Mouse (Mus musculus): ENCODE results near the gene Sh3bgrl2. TPM values are rescaled to one million over a fixed set of nuclear protein-coding genes. Genes with fewer than 3 reads are reported as not detected.

The Sh3bgrl2 gene
- polyA plus RNA-seq, 2 experiments from 2014 or later: 7.2 to 11.8 TPM

DNA sequence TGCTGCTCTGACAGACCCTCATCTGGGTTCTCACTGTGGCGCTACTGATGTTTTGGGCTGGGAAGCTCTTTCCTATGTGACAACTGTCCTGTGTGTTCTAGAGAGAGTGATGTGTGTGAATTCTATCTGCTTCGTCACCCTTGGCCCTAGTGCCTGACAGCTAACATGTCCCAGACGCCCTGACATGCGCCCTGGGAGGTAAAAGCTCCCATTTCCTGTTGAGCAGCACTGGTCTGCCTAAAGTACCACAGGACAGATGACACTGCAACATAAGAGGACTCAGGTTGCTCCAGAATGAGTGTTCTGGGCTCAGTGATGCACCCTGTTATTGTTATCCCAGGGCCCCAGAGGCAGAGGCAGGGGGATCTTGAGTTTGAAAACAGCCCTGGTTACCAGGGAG, 12.5 kb downstream of the Sh3bgrl2 start:
- ATAC-seq: no peak

DNA sequence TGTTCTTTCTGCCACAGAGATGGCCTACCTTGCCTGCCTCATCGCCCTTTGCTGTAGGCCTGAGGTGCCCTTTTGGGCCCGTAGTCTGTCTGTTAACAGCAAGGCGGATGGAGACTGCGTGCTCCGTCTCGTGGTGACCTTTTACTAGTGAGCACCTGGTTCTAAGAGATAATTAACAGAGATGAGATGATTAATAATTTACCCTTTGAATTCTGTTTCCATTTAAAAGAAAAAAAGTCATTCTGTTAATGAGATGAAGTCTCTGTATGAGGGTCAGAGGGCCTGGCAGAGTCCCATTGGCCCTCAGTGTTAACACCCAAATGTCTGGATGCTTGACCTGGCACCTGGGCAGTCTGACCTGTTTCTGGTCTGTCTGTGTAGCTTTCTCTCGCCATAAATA, 14.8 kb downstream of the Sh3bgrl2 start:
- ATAC-seq: no peak

GRCm38 (mm10) chr9:83563808-83564549, 15.9 kb downstream of the Sh3bgrl2 start:
- ATAC-seq: peak; percentile 95

DNA sequence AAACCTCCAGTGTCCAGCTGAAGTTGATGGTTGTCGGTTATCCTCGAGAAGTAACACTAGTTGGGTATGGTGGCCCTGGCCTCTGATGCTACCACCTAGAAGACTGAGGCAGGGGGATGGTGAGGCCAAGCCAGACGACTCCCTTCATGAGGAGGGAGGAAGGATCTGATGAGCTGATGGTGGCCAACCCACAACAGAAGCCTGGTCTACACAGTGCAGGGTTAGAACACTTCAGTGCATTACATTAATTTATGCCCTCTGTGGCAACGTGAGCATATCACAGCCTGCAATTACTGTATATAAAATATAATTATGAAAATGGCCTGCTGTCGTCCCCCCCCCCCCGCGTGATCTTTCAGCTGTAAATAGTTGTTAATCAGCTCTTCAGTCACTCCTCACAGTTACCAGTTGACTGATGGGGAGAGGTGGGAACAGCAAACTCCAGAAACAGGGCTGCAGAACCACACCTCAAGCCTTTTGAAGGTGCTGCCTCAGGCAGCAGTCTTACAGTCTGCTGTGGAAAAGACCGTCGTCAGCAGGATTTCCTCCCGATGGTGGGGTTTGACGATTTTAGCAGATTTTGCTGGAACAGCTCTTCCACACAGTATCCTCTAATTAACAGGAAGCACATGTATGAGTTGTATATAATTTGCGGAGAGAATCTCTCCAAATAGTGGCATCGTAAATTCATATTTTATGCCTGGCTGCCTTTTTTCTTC, 17.0 kb downstream of the Sh3bgrl2 start:
- ATAC-seq: no peak

DNA sequence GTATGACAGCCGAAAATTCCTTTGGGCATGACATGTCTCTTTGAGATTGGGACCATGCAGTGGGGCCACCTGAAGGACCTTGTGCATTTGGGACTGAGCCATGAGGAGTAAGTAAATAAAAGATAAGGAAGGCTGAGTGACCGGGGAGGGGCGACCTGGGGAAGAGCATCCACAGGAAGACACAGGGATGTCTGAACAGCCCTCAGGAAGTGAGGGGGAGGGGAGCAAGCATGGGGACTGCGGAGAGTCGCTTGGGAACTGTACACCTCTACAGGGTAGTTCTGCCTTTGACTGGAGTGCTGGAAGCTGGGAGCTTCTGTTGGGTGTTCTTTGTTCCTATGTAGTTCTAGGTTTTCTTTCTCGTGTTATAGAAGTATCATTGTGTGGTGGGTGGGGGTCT, 18.0 kb downstream of the Sh3bgrl2 start:
- ATAC-seq: no peak

DNA sequence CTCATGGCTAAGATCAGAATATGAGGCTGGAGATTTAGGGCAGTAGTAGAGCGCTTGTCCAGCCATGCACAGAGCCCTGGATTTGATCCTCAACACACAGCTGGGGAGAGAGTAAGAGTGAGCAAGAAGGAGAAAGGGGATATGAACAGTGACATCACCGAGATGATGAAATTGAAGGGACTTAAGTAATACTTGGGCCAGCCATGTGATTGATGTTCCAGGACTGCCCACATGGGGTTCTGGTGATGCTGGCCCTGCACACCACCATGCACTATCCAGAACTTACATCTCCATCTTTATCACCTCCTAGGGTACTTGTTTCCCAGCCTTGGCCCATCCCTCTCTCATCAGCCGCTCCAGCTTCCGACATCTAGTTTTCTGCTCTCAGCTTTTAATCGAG, 20.0 kb downstream of the Sh3bgrl2 start:
- no peak for ATAC-seq

DNA sequence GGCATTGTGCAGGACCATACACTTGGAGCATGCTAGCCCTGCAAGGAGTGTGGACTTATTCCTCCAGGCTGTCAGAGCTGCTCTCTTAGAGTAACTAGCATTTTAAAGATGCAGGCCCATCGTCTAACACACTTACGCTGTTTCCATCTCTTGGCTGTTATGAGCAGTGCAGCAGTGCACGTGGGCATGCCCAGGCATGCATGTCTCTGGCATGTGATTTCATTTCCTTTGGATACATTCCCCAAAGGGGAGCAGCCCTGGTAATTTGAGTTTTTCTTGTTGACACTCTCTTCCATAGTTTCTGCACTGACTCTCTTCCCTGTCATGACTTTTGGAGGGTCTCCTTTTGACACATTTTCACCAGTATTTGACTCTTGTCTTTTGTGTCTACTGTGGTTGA, 20.8 kb downstream of the Sh3bgrl2 start:
- no peak for ATAC-seq

DNA sequence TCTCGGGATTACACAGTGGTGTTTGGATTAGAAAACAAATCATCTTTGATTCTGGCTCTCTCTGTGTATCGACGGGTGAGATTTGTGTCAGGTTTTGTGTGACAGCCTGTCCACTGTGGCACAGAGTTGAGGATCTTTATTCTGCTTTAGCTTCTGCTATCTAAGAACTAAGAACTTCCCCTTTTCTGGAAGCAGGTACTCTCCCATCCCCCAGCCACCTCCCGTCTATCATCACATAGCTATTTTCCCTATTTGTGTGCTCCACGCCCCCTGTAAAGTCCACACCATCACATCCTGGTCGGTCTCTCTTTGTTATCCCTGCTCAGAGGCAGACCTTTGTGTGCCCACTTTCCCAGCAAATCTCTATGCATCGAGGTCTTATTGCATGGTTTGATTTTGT, 21.8 kb downstream of the Sh3bgrl2 start:
- ATAC-seq: no peak

- no peak for ATAC-seq
Measured at GRCm38 (mm10) chr9:83571315-83571714, 23.2 kb downstream of the Sh3bgrl2 start.

DNA sequence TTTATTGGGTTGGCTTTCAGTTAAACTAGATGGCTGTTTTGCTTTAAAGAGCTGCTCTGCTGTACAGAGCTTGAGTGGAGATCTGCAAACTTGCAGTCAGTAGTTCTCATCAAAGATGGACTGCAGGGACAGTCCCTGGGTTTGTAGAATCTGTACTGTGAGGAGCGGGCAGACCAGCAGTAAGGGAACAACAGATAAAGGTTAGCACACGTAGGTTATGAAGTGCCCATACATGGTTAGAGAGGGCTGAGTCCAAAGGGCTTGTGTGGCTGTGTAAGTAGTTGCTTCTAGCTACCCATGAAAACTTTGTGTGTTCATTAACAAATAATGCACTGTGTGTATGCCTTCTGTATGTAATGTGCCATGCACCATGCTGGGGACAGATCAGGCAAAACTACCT, 24.2 kb downstream of the Sh3bgrl2 start:
- ATAC-seq: peak; percentile 43

- ATAC-seq: peak; percentile 50
Measured at GRCm38 (mm10) chr9:83572870-83573269, 24.7 kb downstream of the Sh3bgrl2 start.

DNA sequence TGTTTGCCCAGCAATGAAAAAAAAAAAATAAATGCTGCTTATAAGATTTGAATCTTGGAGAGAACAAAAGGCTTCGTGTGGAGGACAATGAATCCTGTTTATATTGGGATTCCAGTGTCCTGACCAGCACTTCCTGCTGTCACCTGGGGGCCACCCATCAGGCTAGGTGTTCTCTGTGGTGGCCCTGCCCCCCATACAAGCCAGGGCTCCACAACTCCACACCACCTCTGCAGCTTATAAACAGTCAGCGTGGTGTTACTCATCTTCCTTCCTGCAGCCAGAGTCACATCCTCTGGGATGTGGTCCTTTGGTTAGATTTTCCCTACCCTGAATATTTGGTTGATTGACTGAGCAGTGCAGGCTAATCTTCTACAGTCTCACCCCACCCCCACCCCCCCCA, 25.5 kb downstream of the Sh3bgrl2 start:
- ATAC-seq: no peak

DNA sequence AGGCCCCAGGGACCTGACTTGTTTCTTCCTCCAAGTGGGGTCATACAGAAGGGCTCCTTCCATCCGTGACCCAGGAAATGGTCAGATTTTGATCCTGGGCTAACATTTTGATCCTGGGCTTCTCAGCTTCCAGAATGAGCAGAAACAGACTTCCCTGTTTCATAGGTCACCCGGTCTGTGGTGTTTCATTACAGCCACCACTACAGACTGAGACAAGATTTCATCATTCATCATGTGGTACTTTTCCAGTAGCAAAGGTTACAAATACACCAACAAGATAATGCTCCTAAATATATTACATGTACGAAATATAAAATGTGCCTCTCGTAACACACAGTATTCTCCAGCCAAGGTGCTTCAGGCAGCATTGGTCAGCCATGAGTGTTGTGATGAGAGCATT, 27.3 kb downstream of the Sh3bgrl2 start:
- ATAC-seq: no peak

DNA sequence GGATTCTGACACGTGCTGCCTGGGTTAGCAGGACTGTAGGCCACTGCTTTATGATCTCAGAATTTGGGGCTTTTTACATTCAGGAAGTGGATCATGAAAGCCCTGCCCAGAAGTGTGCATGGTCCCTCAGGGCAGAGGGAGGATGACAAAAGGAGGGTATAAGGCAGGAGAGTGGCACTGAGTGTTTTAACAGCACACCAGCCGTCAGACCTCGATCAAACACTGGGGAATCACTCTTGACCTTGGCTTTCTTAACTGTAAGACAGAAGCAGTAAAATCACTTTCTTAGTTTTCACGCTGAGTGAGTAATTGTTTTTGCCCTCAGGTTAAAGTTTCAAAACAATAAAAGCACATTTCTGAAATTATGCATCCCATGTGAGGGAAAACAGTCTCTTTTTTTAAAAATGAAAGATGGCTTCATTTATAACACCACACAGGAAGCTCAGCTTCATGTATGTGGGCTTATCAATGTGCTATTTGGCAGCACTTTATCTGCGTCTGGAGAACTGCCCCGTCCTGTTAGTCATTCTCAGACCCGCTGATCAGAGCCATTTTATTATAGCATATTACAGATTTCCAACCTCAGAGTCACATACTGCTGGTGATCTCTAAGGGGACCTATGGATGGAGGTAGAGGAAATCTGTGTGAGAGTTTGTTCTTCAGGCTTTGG, 28.0 kb downstream of the Sh3bgrl2 start:
- ATAC-seq: no peak

GRCm38 (mm10) chr9:83576689-83577057, 28.5 kb downstream of the Sh3bgrl2 start:
- peak; percentile 26 for ATAC-seq

DNA sequence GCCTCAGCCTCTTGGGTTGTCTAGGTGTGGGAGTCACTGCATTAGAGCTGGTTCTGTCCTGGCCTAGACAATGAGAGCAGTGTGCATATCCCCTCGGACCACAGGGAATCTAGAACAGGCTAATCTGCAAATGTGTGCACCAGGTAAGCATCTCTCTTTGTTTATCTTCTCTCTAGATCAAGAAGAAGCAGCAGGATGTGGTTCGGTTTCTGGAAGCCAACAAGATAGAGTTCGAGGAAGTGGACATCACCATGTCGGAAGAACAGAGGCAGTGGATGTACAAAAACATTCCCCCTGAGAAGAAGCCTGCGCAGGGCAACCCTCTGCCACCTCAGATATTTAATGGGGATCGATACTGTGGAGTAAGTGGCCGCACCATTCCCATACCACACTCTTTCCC, 29.1 kb downstream of the Sh3bgrl2 start:
- ATAC-seq: peak; percentile 47

- no peak for ATAC-seq
Measured at GRCm38 (mm10) chr9:83579049-83579448, 30.9 kb downstream of the Sh3bgrl2 start.

GRCm38 (mm10) chr9:83582748-83583147, 34.6 kb downstream of the Sh3bgrl2 start:
- no peak for ATAC-seq

GRCm38 (mm10) chr9:83586316-83587050, 38.4 kb downstream of the Sh3bgrl2 start:
- no peak for ATAC-seq

DNA sequence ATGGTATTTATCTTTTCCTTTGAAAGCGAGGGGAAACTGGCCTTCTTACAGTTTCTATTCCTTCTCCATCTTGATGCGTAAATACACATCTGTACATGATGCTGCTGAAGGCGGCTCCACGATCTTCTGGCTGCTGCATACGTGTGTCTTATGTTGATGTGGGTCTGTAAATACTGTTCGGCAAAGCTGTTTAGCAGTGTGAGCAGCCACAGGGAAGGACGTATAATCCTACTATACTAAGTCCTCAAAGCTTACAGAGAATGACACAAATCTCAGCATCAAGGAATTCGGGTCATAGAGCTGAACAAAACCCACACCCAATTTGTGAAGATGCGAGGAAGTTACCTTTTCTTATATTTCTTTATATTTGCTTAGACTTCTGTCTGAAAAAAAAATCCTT, 39.0 kb downstream of the Sh3bgrl2 start:
- no peak for ATAC-seq

DNA sequence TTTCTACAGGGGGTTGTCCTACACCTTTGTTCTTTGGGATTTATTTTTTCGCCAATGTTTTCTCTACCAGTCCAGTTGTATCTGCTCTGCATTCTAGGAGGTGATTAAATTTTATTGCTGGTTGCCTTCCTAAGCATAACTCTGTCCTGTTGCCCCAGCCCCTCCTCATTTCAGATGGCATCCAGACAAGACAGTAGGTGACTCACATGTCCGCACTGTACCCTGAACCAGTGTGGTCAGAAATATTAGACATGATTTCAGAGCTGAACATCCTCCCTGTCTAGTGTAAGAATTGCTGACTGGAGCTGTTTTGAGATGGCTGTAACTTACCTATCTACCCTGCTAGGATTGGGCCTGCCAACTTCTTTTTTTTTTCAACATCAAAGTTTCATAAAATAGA, 40.9 kb downstream of the Sh3bgrl2 start:
- ATAC-seq: no peak

DNA sequence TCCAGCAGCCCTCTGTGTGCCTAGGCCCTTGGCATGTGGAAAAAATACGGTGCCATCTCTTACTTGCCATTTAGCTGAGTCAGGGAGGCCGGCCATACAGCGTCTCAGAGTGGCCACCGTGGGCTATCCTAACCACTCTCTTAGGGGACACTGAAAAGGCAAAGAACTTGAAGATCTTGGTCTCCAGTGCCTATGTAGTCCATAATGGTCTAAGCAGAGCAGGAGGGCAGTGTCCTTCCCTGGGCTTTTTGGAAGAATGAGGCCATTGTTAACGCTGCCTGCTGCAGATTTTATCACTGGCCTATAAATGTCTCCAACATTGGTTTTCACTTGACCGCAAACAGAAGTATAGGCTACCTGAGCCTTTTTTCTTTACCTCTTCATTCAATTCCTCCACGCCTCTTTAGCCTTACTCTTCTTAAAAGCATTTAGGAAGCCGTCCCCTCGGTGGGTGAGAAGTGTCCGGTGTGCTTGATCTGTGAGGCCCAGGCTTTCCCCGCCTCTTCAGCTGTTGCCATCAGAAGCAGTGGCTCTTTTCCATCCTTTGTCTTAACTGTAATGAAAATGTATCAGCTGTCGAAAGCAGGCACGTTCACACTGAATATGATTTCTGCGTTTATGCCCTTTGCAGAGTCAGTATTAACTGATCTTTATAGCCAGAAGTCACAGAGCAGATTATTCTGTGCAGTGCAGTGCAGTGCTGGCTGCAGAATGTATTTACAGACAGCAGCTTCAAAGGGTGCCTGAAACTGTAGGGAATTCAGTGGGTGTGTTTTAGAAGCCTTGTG, 41.7 kb downstream of the Sh3bgrl2 start:
- no peak for ATAC-seq

Data from activated CD4-positive, CD25-positive, alpha-beta regulatory T cell, adult 4 months (primary cell).